Mouse (Mus musculus): Measurements from ENCODE around the gene Hadh. TPM values are rescaled to one million over a fixed set of nuclear protein-coding genes. Genes with fewer than 3 reads are reported as not detected.

The Hadh gene
- polyA plus RNA-seq, 1 experiment from 2014 or later: 18.4 TPM

DNA sequence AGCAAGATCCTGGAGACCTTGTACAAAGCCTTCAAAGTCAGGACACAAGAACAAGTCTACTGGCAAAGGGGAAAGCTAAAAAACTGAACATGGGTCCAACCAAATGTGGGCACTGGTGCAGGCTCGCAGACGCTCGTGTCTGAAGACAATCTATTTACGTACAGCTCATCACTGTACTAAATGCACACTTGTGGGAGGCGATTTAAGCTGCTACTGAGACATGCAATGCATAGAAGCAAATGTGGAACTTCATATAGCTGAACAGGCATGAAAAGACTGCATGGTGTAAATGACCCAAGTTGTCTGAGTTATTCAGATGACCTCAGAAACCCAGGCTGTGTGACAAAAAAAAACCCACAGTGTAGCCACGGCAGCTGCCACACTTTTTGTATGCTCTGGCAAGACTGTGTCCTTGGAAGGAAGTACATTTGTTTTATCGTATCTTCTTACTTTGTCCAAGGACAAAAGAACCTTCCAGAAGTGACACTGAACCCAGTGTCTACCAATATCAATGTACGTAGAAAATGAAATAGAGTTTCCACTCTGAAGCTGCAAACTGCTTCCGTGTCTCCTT lies 12.4 kb downstream of the Hadh start:
- no peaks in the 10 kb centered on the region for H3K27me3 ChIP-seq (ENCODE audit: control insufficient read depth, insufficient read depth, low read length)
- no peak overlapping the region for H3K9ac ChIP-seq (replicated peaks; ENCODE audit: low read depth, low read length)
- H3K4me1 ChIP-seq (ENCODE audit: control insufficient read depth, insufficient read depth, low read length): no peaks in the 10 kb centered on the region
- no peak for ATAC-seq (ENCODE audit: low read depth)
- H3K27ac ChIP-seq (ENCODE audit: low read depth, low read length): no peak overlapping the region
- H3K4me2 ChIP-seq (ENCODE audit: low read depth, low read length): no peak overlapping the region
- WGBS: 92% methylated on average over 9 of the region's 9 CpGs
- no peaks in the 10 kb centered on the region for H3K9me3 ChIP-seq (ENCODE audit: control insufficient read depth, low read length)
- no peak overlapping the region for H3K4me3 ChIP-seq (ENCODE audit: low read depth, low read length)
- no peaks in the 10 kb centered on the region for H3K36me3 ChIP-seq (ENCODE audit: control insufficient read depth, insufficient read depth, low read length)

DNA sequence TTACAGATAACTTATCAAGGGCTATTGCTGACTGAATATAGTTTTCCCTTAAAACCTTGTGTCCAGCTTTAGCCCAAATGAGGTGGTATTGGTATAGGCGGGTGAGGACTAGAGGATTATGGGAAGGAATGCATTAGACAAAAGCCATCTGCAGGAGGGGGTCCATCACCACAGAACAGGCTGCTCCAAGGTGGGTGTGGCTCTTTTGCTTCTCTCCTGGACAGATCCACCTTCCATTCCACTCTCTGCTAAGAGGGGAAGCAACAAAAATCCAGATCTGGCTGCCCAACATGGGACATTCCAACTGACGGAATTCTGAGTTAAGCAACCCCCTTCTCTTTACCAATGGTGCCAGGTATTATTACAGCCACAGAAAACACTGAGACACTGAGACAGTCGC lies 13.0 kb downstream of the Hadh start:
- Histone ChIP-seq H3K4me1 (ENCODE audit: control insufficient read depth, insufficient read depth, low read length) (no peaks in the 10 kb centered on the region), H3K27me3 (ENCODE audit: control insufficient read depth, insufficient read depth, low read length) (no peaks in the 10 kb centered on the region), H3K27ac (ENCODE audit: low read depth, low read length) (no peak overlapping the region), H3K4me3 (ENCODE audit: low read depth, low read length) (no peak overlapping the region), H3K36me3 (ENCODE audit: control insufficient read depth, insufficient read depth, low read length) (no peaks in the 10 kb centered on the region), H3K9ac (replicated peaks; ENCODE audit: low read depth, low read length) (no peak overlapping the region), H3K4me2 (ENCODE audit: low read depth, low read length) (no peak overlapping the region), H3K9me3 (ENCODE audit: control insufficient read depth, low read length) (no peaks in the 10 kb centered on the region)
- WGBS: 93% methylated on average over 3 of the region's 3 CpGs
- ATAC-seq (ENCODE audit: low read depth): no peak

DNA sequence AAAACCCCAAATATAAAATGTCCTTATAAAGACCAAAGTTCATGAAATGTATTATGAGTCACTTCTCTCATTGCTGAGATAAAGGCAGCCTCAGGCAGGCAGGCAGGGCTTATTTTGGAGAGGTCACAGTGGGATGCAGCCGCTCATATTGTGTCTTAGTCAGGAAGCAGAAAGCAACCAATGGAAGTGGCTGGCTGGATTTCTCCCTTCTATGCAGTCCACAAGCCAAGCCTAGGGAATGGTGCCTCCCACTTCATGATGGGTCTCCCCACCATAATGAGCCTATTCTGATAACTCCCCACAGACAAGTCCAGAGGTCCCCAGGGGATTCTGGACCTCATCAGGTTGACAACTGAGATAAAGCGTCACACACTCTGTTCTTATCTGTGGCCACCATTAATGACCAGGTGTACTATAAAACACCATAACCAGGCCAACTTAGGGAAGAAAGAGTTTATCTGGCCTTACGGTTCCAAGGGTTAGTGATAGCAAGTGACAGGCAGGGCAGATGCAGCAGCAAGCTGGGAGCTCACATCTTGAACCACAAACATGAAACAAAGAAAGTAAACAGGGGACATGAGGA lies 16.4 kb downstream of the Hadh start:
- Histone ChIP-seq H3K9me3 (ENCODE audit: control insufficient read depth, low read length) (0 out of 2 replicates have a peak, but pooled peaks cover 3% of the 10 kb centered on the region), H3K4me2 (ENCODE audit: low read depth, low read length) (no peak overlapping the region), H3K4me1 (ENCODE audit: control insufficient read depth, insufficient read depth, low read length) (no peaks in the 10 kb centered on the region), H3K27ac (ENCODE audit: low read depth, low read length) (no peak overlapping the region), H3K36me3 (ENCODE audit: control insufficient read depth, insufficient read depth, low read length) (no peaks in the 10 kb centered on the region), H3K4me3 (ENCODE audit: low read depth, low read length) (no peak overlapping the region), H3K9ac (replicated peaks; ENCODE audit: low read depth, low read length) (no peak overlapping the region), H3K27me3 (ENCODE audit: control insufficient read depth, insufficient read depth, low read length) (no peaks in the 10 kb centered on the region)
- 98% methylated on average over 3 of the region's 3 CpGs for WGBS
- ATAC-seq (ENCODE audit: low read depth): no peak

- no peak overlapping the region for H3K4me2 ChIP-seq (ENCODE audit: low read depth, low read length)
- 0 out of 2 replicates have a peak, but pooled peaks cover 3% of the 10 kb centered on the region for H3K9me3 ChIP-seq (ENCODE audit: control insufficient read depth, low read length)
- ATAC-seq (ENCODE audit: low read depth): no peak
- H3K27ac ChIP-seq (ENCODE audit: low read depth, low read length): no peak overlapping the region
- 97% methylated on average over 4 of the region's 4 CpGs for WGBS
- no peak overlapping the region for H3K9ac ChIP-seq (replicated peaks; ENCODE audit: low read depth, low read length)
- H3K36me3 ChIP-seq (ENCODE audit: control insufficient read depth, insufficient read depth, low read length): no peaks in the 10 kb centered on the region
- H3K27me3 ChIP-seq (ENCODE audit: control insufficient read depth, insufficient read depth, low read length): no peaks in the 10 kb centered on the region
- no peak overlapping the region for H3K4me3 ChIP-seq (ENCODE audit: low read depth, low read length)
- H3K4me1 ChIP-seq (ENCODE audit: control insufficient read depth, insufficient read depth, low read length): no peaks in the 10 kb centered on the region
Measured at GRCm38 (mm10) chr3:131254991-131255390, 16.9 kb downstream of the Hadh start.

DNA sequence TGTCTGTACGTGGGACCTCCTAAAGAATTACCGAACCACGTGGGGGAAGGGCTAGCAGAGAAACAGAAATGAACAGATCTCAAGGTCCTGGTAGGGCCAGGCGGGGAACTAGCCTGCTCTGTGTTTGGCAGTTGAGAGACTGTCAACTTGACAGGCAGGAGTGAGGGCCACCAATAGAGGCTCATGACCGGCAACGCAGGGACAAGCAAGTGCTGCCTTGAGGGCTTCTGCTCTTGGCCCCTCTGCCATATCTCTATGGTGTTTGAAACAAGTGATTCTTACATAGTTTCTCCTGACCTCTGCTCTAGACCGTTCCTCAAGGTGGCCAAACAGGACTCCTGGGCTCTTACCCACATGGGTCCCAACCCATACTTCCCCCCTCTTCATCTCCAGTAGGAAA lies 20.3 kb downstream of the Hadh start:
- WGBS: 93% methylated on average over 7 of the region's 7 CpGs
- H3K9ac ChIP-seq (replicated peaks; ENCODE audit: low read depth, low read length): no peak overlapping the region
- no peak for ATAC-seq (ENCODE audit: low read depth)

GRCm38 (mm10) chr3:131250978-131251377 lies 20.9 kb downstream of the Hadh start:
- H3K9ac ChIP-seq (replicated peaks; ENCODE audit: low read depth, low read length): no peak overlapping the region
- no peaks in the 10 kb centered on the region for H3K36me3 ChIP-seq (ENCODE audit: control insufficient read depth, insufficient read depth, low read length)
- 0 out of 2 replicates have a peak, but pooled peaks cover 3% of the 10 kb centered on the region for H3K9me3 ChIP-seq (ENCODE audit: control insufficient read depth, low read length)
- WGBS: 92% methylated on average over 13 of the region's 13 CpGs
- H3K4me1 ChIP-seq (ENCODE audit: control insufficient read depth, insufficient read depth, low read length): no peaks in the 10 kb centered on the region
- H3K27me3 ChIP-seq (ENCODE audit: control insufficient read depth, insufficient read depth, low read length): no peaks in the 10 kb centered on the region
- H3K4me3 ChIP-seq (ENCODE audit: low read depth, low read length): no peak overlapping the region
- no peak for ATAC-seq (ENCODE audit: low read depth)
- H3K27ac ChIP-seq (ENCODE audit: low read depth, low read length): no peak overlapping the region
- no peak overlapping the region for H3K4me2 ChIP-seq (ENCODE audit: low read depth, low read length)

More for the DNA sequence above, 20.3 kb downstream of the Hadh start:
- no peaks in the 10 kb centered on the region for H3K4me1 ChIP-seq (ENCODE audit: control insufficient read depth, insufficient read depth, low read length)
- H3K9me3 ChIP-seq (ENCODE audit: control insufficient read depth, low read length): 0 out of 2 replicates have a peak, but pooled peaks cover 3% of the 10 kb centered on the region
- H3K4me3 ChIP-seq (ENCODE audit: low read depth, low read length): no peak overlapping the region
- H3K27ac ChIP-seq (ENCODE audit: low read depth, low read length): no peak overlapping the region
- H3K4me2 ChIP-seq (ENCODE audit: low read depth, low read length): no peak overlapping the region
- H3K27me3 ChIP-seq (ENCODE audit: control insufficient read depth, insufficient read depth, low read length): no peaks in the 10 kb centered on the region
- no peaks in the 10 kb centered on the region for H3K36me3 ChIP-seq (ENCODE audit: control insufficient read depth, insufficient read depth, low read length)

DNA sequence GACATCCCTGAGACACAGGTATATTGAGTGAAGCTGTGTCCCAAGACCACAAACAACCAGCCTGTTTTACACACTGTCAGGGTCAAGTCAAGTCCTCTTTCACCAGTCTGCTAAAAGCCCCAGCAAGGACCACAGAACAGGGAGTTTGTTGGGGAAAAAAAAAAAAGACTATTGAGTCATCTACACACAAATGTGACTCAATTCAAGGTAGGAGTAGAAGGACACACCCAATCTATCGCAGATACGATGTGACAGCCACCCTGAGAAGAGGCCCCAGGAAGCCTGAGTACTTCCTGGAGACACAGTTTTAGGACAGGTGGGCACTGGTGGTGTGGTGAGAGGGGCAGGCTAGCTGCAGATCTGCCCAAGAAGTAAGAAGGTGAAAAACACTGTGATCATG lies 21.6 kb downstream of the Hadh start:
- WGBS: 95% methylated on average over 2 of the region's 2 CpGs
- Histone ChIP-seq H3K4me2 (ENCODE audit: low read depth, low read length) (no peak overlapping the region), H3K36me3 (ENCODE audit: control insufficient read depth, insufficient read depth, low read length) (no peaks in the 10 kb centered on the region), H3K4me3 (ENCODE audit: low read depth, low read length) (no peak overlapping the region), H3K9me3 (ENCODE audit: control insufficient read depth, low read length) (0 out of 2 replicates have a peak, but pooled peaks cover 3% of the 10 kb centered on the region), H3K27ac (ENCODE audit: low read depth, low read length) (no peak overlapping the region), H3K9ac (replicated peaks; ENCODE audit: low read depth, low read length) (no peak overlapping the region), H3K27me3 (ENCODE audit: control insufficient read depth, insufficient read depth, low read length) (no peaks in the 10 kb centered on the region), H3K4me1 (ENCODE audit: control insufficient read depth, insufficient read depth, low read length) (no peaks in the 10 kb centered on the region)
- ATAC-seq (ENCODE audit: low read depth): no peak

DNA sequence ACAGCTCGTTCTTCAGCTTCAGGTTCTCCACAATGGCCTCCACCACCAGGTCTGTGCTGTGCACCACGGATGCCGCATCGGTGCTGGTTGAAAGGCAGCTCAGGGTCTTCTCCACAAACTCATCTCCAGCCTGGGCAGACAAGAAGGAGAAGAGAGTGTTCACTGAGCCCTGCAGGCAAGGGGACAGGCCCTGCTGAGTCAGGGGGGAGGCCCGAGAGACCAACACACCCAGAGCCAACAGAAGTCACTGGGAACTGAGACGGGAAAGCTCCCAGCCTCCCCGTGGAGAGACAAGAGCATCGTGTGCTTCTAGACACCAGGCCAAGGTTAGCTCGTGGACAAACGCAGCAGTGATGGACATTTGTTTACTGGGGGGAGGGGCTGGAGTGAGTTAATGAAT lies 23.5 kb downstream of the Hadh start:
- no peaks in the 10 kb centered on the region for H3K27me3 ChIP-seq (ENCODE audit: control insufficient read depth, insufficient read depth, low read length)
- no peak for ATAC-seq (ENCODE audit: low read depth)
- no peak overlapping the region for H3K9ac ChIP-seq (replicated peaks; ENCODE audit: low read depth, low read length)
- H3K4me1 ChIP-seq (ENCODE audit: control insufficient read depth, insufficient read depth, low read length): no peaks in the 10 kb centered on the region
- H3K4me2 ChIP-seq (ENCODE audit: low read depth, low read length): no peak overlapping the region
- 0 out of 2 replicates have a peak, but pooled peaks cover under 1% of the 10 kb centered on the region for H3K9me3 ChIP-seq (ENCODE audit: control insufficient read depth, low read length)
- WGBS: 92% methylated on average over 10 of the region's 10 CpGs
- no peaks in the 10 kb centered on the region for H3K36me3 ChIP-seq (ENCODE audit: control insufficient read depth, insufficient read depth, low read length)
- H3K4me3 ChIP-seq (ENCODE audit: low read depth, low read length): no peak overlapping the region
- H3K27ac ChIP-seq (ENCODE audit: low read depth, low read length): no peak overlapping the region

DNA sequence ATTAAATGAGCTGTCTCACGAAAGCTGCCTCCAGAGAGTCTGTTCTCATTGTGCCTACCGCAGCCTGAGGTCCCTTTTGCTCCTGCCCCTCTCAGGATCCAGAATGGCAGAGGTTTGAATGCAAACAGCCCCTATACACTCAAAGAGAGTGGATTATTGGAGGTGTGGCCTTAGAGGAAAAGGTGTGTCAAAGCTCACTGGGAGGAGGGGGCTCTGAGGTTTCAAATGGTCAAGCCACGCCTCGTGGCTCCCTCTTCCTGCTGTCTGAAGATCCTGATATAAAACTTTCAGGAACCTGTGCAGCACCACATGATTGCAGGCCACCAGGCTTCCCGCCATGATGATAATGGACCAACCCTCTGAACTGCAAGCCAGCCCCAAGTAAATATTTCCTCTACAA lies 24.1 kb downstream of the Hadh start:
- H3K27ac ChIP-seq (ENCODE audit: low read depth, low read length): no peak overlapping the region
- no peak overlapping the region for H3K9ac ChIP-seq (replicated peaks; ENCODE audit: low read depth, low read length)
- no peaks in the 10 kb centered on the region for H3K9me3 ChIP-seq (ENCODE audit: control insufficient read depth, low read length)
- ATAC-seq (ENCODE audit: low read depth): no peak
- no peak overlapping the region for H3K4me3 ChIP-seq (ENCODE audit: low read depth, low read length)
- WGBS: 96% methylated on average over 5 of the region's 5 CpGs
- no peaks in the 10 kb centered on the region for H3K36me3 ChIP-seq (ENCODE audit: control insufficient read depth, insufficient read depth, low read length)
- no peaks in the 10 kb centered on the region for H3K4me1 ChIP-seq (ENCODE audit: control insufficient read depth, insufficient read depth, low read length)
- H3K27me3 ChIP-seq (ENCODE audit: control insufficient read depth, insufficient read depth, low read length): no peaks in the 10 kb centered on the region
- no peak overlapping the region for H3K4me2 ChIP-seq (ENCODE audit: low read depth, low read length)

All from neural tube, embryonic 14.5 days (tissue).